Mouse (Mus musculus) ES-E14 (cell line): ENCODE measurements at regions not wholly inside any gene's neighbourhood (a gene's known extent, or its start where the extent isn't known, plus 50 kb on each side); places are given as distances from the start of the nearest gene placed in this dataset.

ENCODE experiments used
- CHD2 ChIP-seq: IDR thresholded peaks from 2 replicates; pipeline ENCODE4 v1.6.1; 2014; ENCODE audit warnings: mild to moderate bottlenecking, low read depth, low read length, inconsistent platforms
- HCFC1 ChIP-seq: IDR thresholded peaks from 2 replicates; pipeline ENCODE4 v1.6.1; 2012; ENCODE audit warnings: low read length, inconsistent platforms, borderline replicate concordance; ENCODE audit not compliant: insufficient read depth
- MAFK ChIP-seq: IDR thresholded peaks from 2 replicates; pipeline ENCODE4 v1.6.1; 2014; ENCODE audit warnings: mild to moderate bottlenecking, low read depth, low read length, inconsistent platforms; ENCODE audit not compliant: insufficient read depth
- ZC3H11A ChIP-seq: IDR thresholded peaks from 2 replicates; pipeline ENCODE4 v1.6.1; 2012; ENCODE audit warnings: low read depth, mild to moderate bottlenecking, inconsistent platforms, low read length, borderline replicate concordance
- ZNF384 ChIP-seq: IDR thresholded peaks from 2 replicates; pipeline ENCODE4 v1.6.1; 2012; ENCODE audit warnings: low read depth, low read length, inconsistent platforms

DNA sequence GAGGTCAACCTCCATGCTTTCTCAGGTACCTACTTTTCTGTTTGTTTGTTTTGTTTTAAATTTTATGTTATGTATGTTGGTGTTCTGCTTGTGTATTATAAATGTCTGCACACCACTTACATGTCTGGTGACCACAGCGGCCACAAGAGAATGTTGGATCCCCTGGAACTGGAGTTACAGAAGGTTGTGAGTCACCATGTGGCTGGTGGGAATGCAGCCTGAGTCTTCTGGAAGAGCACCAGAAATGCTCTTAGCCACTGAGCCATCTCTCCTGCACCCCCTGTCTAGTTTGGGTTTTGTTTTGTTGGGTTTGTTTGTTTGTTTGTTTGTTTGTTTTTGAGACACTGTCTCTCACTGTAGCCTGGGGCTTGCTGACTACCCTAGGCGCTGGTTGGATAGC lies 52.6 kb upstream of the Tln2 start:
- no peak for TF ChIP-seq CHD2
- TF ChIP-seq ZC3H11A = no peak
- no peak for TF ChIP-seq MAFK
- TF ChIP-seq ZNF384 = no peak
- no peak for TF ChIP-seq HCFC1
